In genomic region chr13:102449416-102450121, GRCm38 (mm10) we compare ENCODE assay signal across 18 mouse cellular contexts.
DNase-seq lines count a peak whose midpoint lies in the region; ATAC-seq lines count a peak whose summit lies in the region.
"Had no signal": no experiment of that assay in that cellular context is flagged by ENCODE, and none has a peak within 500 bp of the region (broad histone marks: within the 10 kb centered on the region; RNA-seq: fewer than 3 reads in every experiment).

No protein-coding gene starts in this region.

- ATAC-seq in embryonic facial prominence, embryonic 11.5 days (replicated peaks; ENCODE audit: insufficient number of reproducible peaks, low FRiP score, low TSS enrichment, low read depth), result no peak
- ATAC-seq in kidney, embryonic 14.5 days (ENCODE audit: low FRiP score, low TSS enrichment), result no peak
- ATAC-seq in midbrain, embryonic 13.5 days, result peak; percentile 37; the same call in 1 of the 2 replicates
- ATAC-seq: intestine, embryonic 16.5 days had no signal

- DNase-seq in embryonic facial prominence, embryonic 11.5 days (ENCODE audit: low spot score), result peak; percentile 25
- DNase-seq in embryonic facial prominence, embryonic 10.5 days (ENCODE audit: low spot score), result no peak
- DNase-seq in kidney, adult 11 months, result no peak
- DNase-seq in R1 (ENCODE audit: low read depth, low spot score), result peak; percentile 9
- no peak for DNase-seq in spleen, postnatal 36 days (ENCODE audit: low spot score in 2 of 2)
- no peak for DNase-seq in heart, postnatal 14 days
- DNase-seq: adrenal gland, postnatal 10 days; cerebellum, adult 9-10 months; gastrocnemius, postnatal 10 days; lung, postnatal 10 days; right cerebral cortex, postnatal 25 days; thymus, adult 2 months had no signal

- no peak overlapping the region for H3K9ac ChIP-seq in embryonic facial prominence, embryonic 11.5 days (replicated peaks; ENCODE audit: low read length)
- H3K9ac ChIP-seq in kidney, embryonic 14.5 days (ENCODE audit: low read depth, low read length), result no peak overlapping the region
- no peak overlapping the region for H3K9ac ChIP-seq in midbrain, embryonic 13.5 days (replicated peaks)
- H3K9ac ChIP-seq: embryonic facial prominence, embryonic 12.5 days had no signal

- intact Hi-C loops in heart, postnatal 14 days (cut with DNase I), result no loop called here

- H3K4me2 ChIP-seq in embryonic facial prominence, embryonic 11.5 days (ENCODE audit: low read depth, low read length), result no peak overlapping the region
- no peak overlapping the region for H3K4me2 ChIP-seq in kidney, embryonic 14.5 days (replicated peaks; ENCODE audit: low read depth, low read length)
- peak overlapping the region; percentile 27 for H3K4me2 ChIP-seq in midbrain, embryonic 13.5 days (replicated peaks)
- H3K4me2 ChIP-seq: embryonic facial prominence, embryonic 12.5 days; liver, embryonic 11.5 days had no signal

- WGBS in embryonic facial prominence, embryonic 11.5 days, result 20% methylated on average over 8 of the region's 8 CpGs
- WGBS in embryonic facial prominence, embryonic 10.5 days, result 18% methylated on average over 8 of the region's 8 CpGs
- 18% methylated on average over 8 of the region's 8 CpGs for WGBS in kidney, embryonic 14.5 days
- WGBS in midbrain, embryonic 13.5 days, result 4% methylated on average over 8 of the region's 8 CpGs

- H3K27ac ChIP-seq in embryonic facial prominence, embryonic 11.5 days (replicated peaks; ENCODE audit: low read depth, low read length), result no peak overlapping the region
- no peak overlapping the region for H3K27ac ChIP-seq in embryonic facial prominence, embryonic 10.5 days (replicated peaks)
- peak overlapping the region; percentile 43; the same call in 1 of the 2 replicates for H3K27ac ChIP-seq in kidney, embryonic 14.5 days (ENCODE audit: low read depth, low read length)
- H3K27ac ChIP-seq in midbrain, embryonic 13.5 days, result no peak overlapping the region
- H3K27ac ChIP-seq: embryonic facial prominence, embryonic 12.5 days had no signal

- no peaks in the 10 kb centered on the region for H3K4me1 ChIP-seq in embryonic facial prominence, embryonic 11.5 days (ENCODE audit: control insufficient read depth, insufficient read depth, low read length)
- H3K4me1 ChIP-seq in embryonic facial prominence, embryonic 10.5 days, result peaks cover 13% of the 10 kb centered on the region
- peaks cover 2% of the 10 kb centered on the region; the same call in 1 of the 2 replicates for H3K4me1 ChIP-seq in kidney, embryonic 14.5 days (ENCODE audit: control insufficient read depth, insufficient read depth, low read length)
- peaks cover 13% of the 10 kb centered on the region for H3K4me1 ChIP-seq in midbrain, embryonic 13.5 days (replicated peaks)
- H3K4me1 ChIP-seq: embryonic facial prominence, embryonic 12.5 days; megakaryocyte, embryonic 14.5 days had no signal

- no peak overlapping the region for H3K4me3 ChIP-seq in embryonic facial prominence, embryonic 11.5 days (ENCODE audit: low read depth, low read length)
- no peak overlapping the region for H3K4me3 ChIP-seq in embryonic facial prominence, embryonic 10.5 days
- H3K4me3 ChIP-seq in kidney, embryonic 14.5 days (ENCODE audit: low read length), result no peak overlapping the region
- H3K4me3 ChIP-seq in midbrain, embryonic 13.5 days (replicated peaks), result no peak overlapping the region
- H3K4me3 ChIP-seq: embryonic facial prominence, embryonic 12.5 days; megakaryocyte, embryonic 14.5 days had no signal

- H3K9me3 ChIP-seq in embryonic facial prominence, embryonic 11.5 days (replicated peaks; ENCODE audit: control insufficient read depth, low read length), result no peaks in the 10 kb centered on the region
- H3K9me3 ChIP-seq in embryonic facial prominence, embryonic 10.5 days, result no peaks in the 10 kb centered on the region
- no peaks in the 10 kb centered on the region for H3K9me3 ChIP-seq in kidney, embryonic 14.5 days (ENCODE audit: control insufficient read depth, low read length)
- H3K9me3 ChIP-seq in midbrain, embryonic 13.5 days, result no peaks in the 10 kb centered on the region
- H3K9me3 ChIP-seq: embryonic facial prominence, embryonic 12.5 days; megakaryocyte, embryonic 14.5 days had no signal

- H3K27me3 ChIP-seq in embryonic facial prominence, embryonic 11.5 days (ENCODE audit: control insufficient read depth, insufficient read depth, low read length), result no peaks in the 10 kb centered on the region
- H3K27me3 ChIP-seq in embryonic facial prominence, embryonic 10.5 days (replicated peaks; ENCODE audit: low read depth, poor library complexity, severe bottlenecking), result peaks cover 11% of the 10 kb centered on the region; the same call in 1 of the 2 replicates
- H3K27me3 ChIP-seq in kidney, embryonic 14.5 days (ENCODE audit: control insufficient read depth, insufficient read depth, low read length), result no peaks in the 10 kb centered on the region
- H3K27me3 ChIP-seq in midbrain, embryonic 13.5 days, result peaks cover 57% of the 10 kb centered on the region
- H3K27me3 ChIP-seq: embryonic facial prominence, embryonic 12.5 days; megakaryocyte, embryonic 14.5 days had no signal

- no peaks in the 10 kb centered on the region for H3K36me3 ChIP-seq in embryonic facial prominence, embryonic 11.5 days (replicated peaks; ENCODE audit: control insufficient read depth, insufficient read depth, low read depth, low read length)
- no peaks in the 10 kb centered on the region for H3K36me3 ChIP-seq in embryonic facial prominence, embryonic 10.5 days (replicated peaks)
- H3K36me3 ChIP-seq in kidney, embryonic 14.5 days (ENCODE audit: control insufficient read depth, insufficient read depth, low read length), result no peaks in the 10 kb centered on the region
- no peaks in the 10 kb centered on the region for H3K36me3 ChIP-seq in midbrain, embryonic 13.5 days
- H3K36me3 ChIP-seq: embryonic facial prominence, embryonic 12.5 days had no signal

Comparison
In these comparisons a context has a peak if more than half of its experiments do, and no peak if none do; other contexts are left out.
1. DNase-seq: peak in embryonic facial prominence, embryonic 11.5 days (single experiment) and R1 (single experiment); none in embryonic facial prominence, embryonic 10.5 days (single experiment), kidney, adult 11 months (single experiment), spleen, postnatal 36 days (0 of 2) and heart, postnatal 14 days (0 of 2).